Mouse (Mus musculus): Measurements from ENCODE around the gene Gabra6.

The Gabra6 gene

GRCm38 (mm10) chr11:42320882-42321281 is at the start of gene Gabra6:
TSS of gene Gabra6 (minus strand) at chr11:42321072.
- DNase-seq (ENCODE audit: low spot score in 2 of 2): no peak

DNA sequence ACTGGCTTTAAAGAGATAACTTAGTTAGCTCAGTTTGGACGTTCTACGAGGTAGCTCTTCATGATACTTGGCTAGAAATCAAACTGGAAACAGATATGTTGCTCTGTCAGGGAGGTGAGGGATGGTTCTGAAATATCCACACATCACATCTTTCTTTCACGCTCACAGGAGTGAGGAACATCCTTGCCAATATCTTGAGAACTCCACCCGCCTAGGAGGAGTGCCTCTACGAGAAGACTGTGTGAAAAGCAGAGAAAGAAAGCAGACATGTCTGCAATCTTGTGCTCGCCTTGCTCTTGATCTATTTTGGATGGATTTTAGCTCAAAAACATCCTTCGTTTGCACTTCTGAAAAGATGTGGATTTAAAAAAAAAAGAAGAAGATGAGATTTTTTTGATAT is 44.7 kb upstream of the Gabra6 start:
- no peak for DNase-seq (ENCODE audit: low spot score in 2 of 2)

- DNase-seq (ENCODE audit: low spot score in 2 of 2): no peak
These were observed 11.2 kb upstream of the Gabra6 start for GRCm38 (mm10) chr11:42332121-42332520.

GRCm38 (mm10) chr11:42326262-42326661 is 5.4 kb upstream of the Gabra6 start:
- DNase-seq (ENCODE audit: low spot score in 2 of 2): no peak

GRCm38 (mm10) chr11:42321560-42321959 is 688 bp upstream of the Gabra6 start:
- no peak for DNase-seq (ENCODE audit: low spot score in 2 of 2)

DNA sequence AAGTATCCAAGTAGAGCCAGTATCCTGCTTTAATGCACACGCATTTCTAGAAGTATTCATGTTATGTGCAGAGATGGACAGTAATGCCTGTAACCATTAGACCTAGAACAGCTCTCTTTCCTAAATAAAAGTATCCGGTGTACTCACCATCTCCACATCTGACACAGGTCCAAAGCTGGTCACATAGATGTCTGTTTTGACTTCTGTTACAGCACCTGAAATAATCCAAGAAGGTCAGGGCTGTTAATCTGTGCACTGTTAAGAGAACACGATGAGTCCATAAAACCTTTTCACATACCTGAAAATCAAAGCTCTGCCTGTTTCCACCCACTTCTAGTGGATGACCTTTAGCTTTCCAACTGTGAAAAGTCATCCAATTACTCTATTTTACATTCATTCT is 1.4 kb downstream of the Gabra6 start:
- no peak for DNase-seq (ENCODE audit: low spot score in 2 of 2)

GRCm38 (mm10) chr11:42319101-42319500 is 1.8 kb downstream of the Gabra6 start:
- DNase-seq (ENCODE audit: low spot score in 2 of 2): no peak

DNA sequence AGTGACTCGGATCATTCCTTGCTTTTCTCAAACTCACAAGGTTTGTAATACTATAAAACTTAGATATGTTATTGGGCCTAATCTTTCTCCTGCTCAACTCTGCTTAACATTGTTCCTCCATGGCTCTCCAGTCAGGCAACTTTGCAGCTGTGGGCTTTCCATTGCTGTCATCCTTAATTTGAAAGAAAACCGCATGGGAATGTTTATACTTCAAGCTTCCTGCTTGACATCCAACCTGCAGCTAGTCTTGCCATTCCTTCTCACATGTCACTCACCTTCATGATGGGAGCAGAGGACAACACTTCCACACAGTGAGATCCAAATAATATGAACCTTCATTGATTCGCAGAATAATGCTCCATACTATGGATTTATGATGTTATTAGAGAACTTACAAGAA is 2.9 kb downstream of the Gabra6 start:
- no peak for DNase-seq (ENCODE audit: low spot score in 2 of 2)

- no peak for DNase-seq (ENCODE audit: low spot score in 2 of 2)
These were observed 6.0 kb downstream of the Gabra6 start for GRCm38 (mm10) chr11:42314850-42315249.

DNA sequence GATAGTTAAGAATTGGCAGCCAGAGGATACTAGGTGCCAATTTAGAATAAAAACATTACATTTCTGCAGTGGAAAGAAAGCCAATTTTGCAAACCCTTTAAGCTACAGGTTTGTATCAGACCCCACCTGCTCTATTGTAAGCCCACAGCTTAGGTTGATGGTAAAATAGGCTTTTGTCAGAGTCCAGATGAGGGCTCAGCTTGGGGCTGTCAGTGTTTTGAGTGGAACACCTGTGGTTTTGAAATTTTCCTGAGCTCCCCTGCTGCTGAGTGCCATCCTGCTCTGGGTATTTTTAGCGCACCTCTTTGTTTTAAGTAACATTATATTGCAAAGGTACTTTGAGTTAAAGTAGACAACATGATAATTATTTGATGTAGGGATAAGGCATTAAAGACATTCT is 10.0 kb downstream of the Gabra6 start:
- no peak for DNase-seq (ENCODE audit: low spot score in 2 of 2)

- no peak for DNase-seq (ENCODE audit: low spot score in 2 of 2)
These were observed 11.8 kb downstream of the Gabra6 start for GRCm38 (mm10) chr11:42309086-42309485.

- no peak for DNase-seq (ENCODE audit: low spot score in 2 of 2)
These were observed 14.8 kb downstream of the Gabra6 start for GRCm38 (mm10) chr11:42306095-42306494.

GRCm38 (mm10) chr11:42258978-42259377 is 61.9 kb downstream of the Gabra6 start:
- DNase-seq (ENCODE audit: low spot score in 2 of 2): no peak

Data from heart, adult 9 months (tissue).